Mouse (Mus musculus) bone marrow macrophage, adult 2 months (primary cell): Measurements from ENCODE around the gene Pdcd4. TPM values are rescaled to one million over a fixed set of nuclear protein-coding genes. Genes with fewer than 3 reads are reported as not detected.
"Not testable (repeated sequence)": the region's sequence is repeated elsewhere in the genome, so short reads cannot be mapped to it uniquely, and the experiment has no call there.

Experiments
- H3K27ac ChIP-seq: 2 replicates; pipeline ENCODE4 v1.5.1; 2012; ENCODE audit warnings: low read depth, low read length; ENCODE audit not compliant: insufficient read depth
- H3K4me1 ChIP-seq: 2 replicates; pipeline ENCODE4 v1.6.1; 2012; ENCODE audit warnings: low read length; ENCODE audit not compliant: control insufficient read depth, insufficient read depth
- H3K4me3 ChIP-seq: 2 replicates; pipeline ENCODE4 v1.5.1; 2012; ENCODE audit warnings: mild to moderate bottlenecking, low read length, moderate library complexity; ENCODE audit not compliant: insufficient read depth
- CTCF ChIP-seq: IDR thresholded peaks from 2 replicates; pipeline ENCODE4 v1.5.1; 2012; ENCODE audit warnings: low read depth, mild to moderate bottlenecking, low read length, moderate library complexity
- POLR2A ChIP-seq: IDR thresholded peaks from 2 replicates; pipeline ENCODE4 v1.6.1; 2012; ENCODE audit warnings: mild to moderate bottlenecking, low read depth, low read length, borderline replicate concordance
- polyA plus RNA-seq: library from polyadenylated mRNA; stranded (reverse); fragments of >200 nt; gene quantifications from 2 replicates; pipeline ENCODE4 v1.2.4, GENCODE M21; 2012; ENCODE audit not compliant: missing spikeins, insufficient read depth, insufficient read length

Gene Pdcd4
- polyA plus RNA-seq, 1 experiment: 41.5 TPM

- Histone ChIP-seq H3K27ac (peak within 1 kb of the TSS; percentile 89), H3K4me3 (peak within 1 kb of the TSS; percentile 81), H3K4me1 (peaks cover 12% of the 10 kb centered on the region)
- peak; percentile 94 for TF ChIP-seq POLR2A
- TF ChIP-seq CTCF: no peak
Measured at GRCm38 (mm10) chr19:53943802-53944785, 52.1 kb downstream of the Pdcd4 start, which contains the start of the genes Shoc2 and Bbip1. Shoc2 (plus strand) TSS chr19:53944306. Bbip1 (minus strand) TSS chr19:53944627.

- TF ChIP-seq POLR2A: no peak
- TF ChIP-seq CTCF: no peak
- peaks cover 12% of the 10 kb centered on the region for H3K4me1 ChIP-seq
- peak overlapping the region; percentile 57 for H3K27ac ChIP-seq
- peak overlapping the region; percentile 81 for H3K4me3 ChIP-seq
Measured at GRCm38 (mm10) chr19:53944786-53945169, 52.7 kb downstream of the Pdcd4 start.

- TF ChIP-seq POLR2A: no peak
- no peak for TF ChIP-seq CTCF
- Histone ChIP-seq H3K27ac (peak overlapping the region; percentile 57; the same call in 1 of the 2 replicates), H3K4me3 (peak overlapping the region; percentile 81), H3K4me1 (peaks cover 12% of the 10 kb centered on the region)
Measured at GRCm38 (mm10) chr19:53945171-53946042, 53.4 kb downstream of the Pdcd4 start.

GRCm38 (mm10) chr19:53957513-53957912, 65.5 kb downstream of the Pdcd4 start:
- 0 out of 2 replicates have a peak, but pooled peaks cover 2% of the 10 kb centered on the region for H3K4me1 ChIP-seq
- TF ChIP-seq CTCF (no peak), POLR2A (no peak)
- no peak overlapping the region for H3K4me3 ChIP-seq
- H3K27ac ChIP-seq: no peak overlapping the region

GRCm38 (mm10) chr19:53962511-53962910, 70.5 kb downstream of the Pdcd4 start:
- H3K27ac ChIP-seq: no peak overlapping the region
- 0 out of 2 replicates have a peak, but pooled peaks cover 2% of the 10 kb centered on the region for H3K4me1 ChIP-seq
- no peak overlapping the region for H3K4me3 ChIP-seq
- no peak for TF ChIP-seq CTCF
- TF ChIP-seq POLR2A: no peak

GRCm38 (mm10) chr19:53964347-53964746, 72.3 kb downstream of the Pdcd4 start:
- not testable (repeated sequence) for H3K4me1 ChIP-seq, H3K4me3 ChIP-seq, H3K27ac ChIP-seq

- Histone ChIP-seq H3K4me1 (0 out of 2 replicates have a peak, but pooled peaks cover 2% of the 10 kb centered on the region), H3K4me3 (no peak overlapping the region), H3K27ac (no peak overlapping the region)
- no peak for TF ChIP-seq POLR2A
- no peak for TF ChIP-seq CTCF
Measured at GRCm38 (mm10) chr19:53964910-53965633, 73.0 kb downstream of the Pdcd4 start.

GRCm38 (mm10) chr19:53969226-53969625, 77.2 kb downstream of the Pdcd4 start:
- Histone ChIP-seq H3K27ac (no peak overlapping the region), H3K4me3 (no peak overlapping the region), H3K4me1 (no peaks in the 10 kb centered on the region)
- TF ChIP-seq CTCF: no peak
- no peak for TF ChIP-seq POLR2A

GRCm38 (mm10) chr19:53971938-53972337, 79.9 kb downstream of the Pdcd4 start:
- H3K4me3 ChIP-seq: no peak overlapping the region
- no peaks in the 10 kb centered on the region for H3K4me1 ChIP-seq
- H3K27ac ChIP-seq: no peak overlapping the region
- TF ChIP-seq POLR2A: no peak
- TF ChIP-seq CTCF: no peak
